Mouse (Mus musculus) gastrocnemius, postnatal 25 days (tissue): ENCODE measurements around the gene Bzw2. TPM values are rescaled to one million over a fixed set of nuclear protein-coding genes. Genes with fewer than 3 reads are reported as not detected.

Experiments
- DNase-seq: peaks from one replicate; pipeline ENCODE4 v3.0.0; 2022
- total RNA-seq, 2 experiments: library from RNA; stranded (reverse); gene quantifications; 1 replicate in 1 of 2; 2 replicates in 1 of 2; pipeline ENCODE4 v1.2.3; 2021

Gene Bzw2
- total RNA-seq, 2 experiments from 2014 or later = 83.3 to 127 TPM

DNA sequence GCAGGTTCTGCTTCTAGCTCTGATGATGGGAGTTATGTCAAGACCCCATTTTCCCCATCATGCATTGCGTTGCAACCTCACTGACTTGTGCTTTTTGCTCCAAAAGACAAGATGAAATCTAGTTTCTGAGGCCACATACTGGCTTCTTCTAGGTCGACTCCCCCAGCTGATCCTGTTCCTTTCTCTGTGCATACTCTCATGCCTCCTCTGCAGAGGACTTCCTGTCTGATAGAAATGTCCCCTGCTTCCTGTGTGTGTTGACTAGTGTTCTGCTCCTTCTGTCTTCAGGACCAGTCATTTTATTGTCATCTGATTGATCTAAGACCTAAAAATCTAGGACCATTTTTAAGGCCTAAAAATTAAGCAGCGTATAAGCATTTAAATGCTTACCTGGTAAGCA, 22.5 kb downstream of the Bzw2 start:
- no peak for DNase-seq

DNA sequence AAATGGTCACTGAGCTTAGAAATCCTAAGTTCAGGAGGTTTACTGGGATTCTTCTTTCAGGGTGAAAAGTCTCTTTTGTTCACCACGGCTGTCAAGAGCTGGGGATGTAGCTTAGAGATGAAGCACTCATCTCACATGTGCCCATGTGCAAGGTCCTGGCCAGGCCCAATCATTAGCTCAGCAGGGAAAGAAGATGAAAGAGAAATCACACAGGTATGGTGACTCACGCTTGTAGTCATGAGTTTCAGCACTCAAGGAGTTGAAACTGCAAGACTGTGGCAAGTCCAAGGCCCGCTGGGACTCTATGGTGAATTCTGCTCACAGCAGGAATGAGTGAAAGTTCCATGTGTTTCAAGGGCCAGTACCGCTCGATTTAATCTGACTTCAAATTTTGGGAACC, 23.8 kb downstream of the Bzw2 start:
- DNase-seq = no peak

DNA sequence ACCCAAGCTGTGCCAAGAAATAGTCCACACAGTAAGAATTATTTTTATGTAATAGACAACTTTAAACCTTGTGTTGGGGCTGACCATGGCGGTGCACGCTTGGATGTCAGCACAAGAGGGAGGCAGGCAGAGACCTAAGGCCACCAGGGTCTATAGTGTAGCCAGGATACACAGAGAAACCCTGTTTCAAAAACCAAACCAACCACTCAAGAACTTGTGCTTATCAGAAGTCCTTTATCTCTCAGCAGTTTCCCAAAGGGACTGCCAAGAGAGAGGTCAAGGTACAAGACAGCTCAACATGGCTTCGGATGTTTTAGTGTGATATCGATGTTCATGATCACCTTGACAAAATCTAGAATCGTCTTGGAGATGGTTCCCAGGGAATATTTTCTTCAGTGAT, 24.3 kb downstream of the Bzw2 start:
- DNase-seq = no peak

DNA sequence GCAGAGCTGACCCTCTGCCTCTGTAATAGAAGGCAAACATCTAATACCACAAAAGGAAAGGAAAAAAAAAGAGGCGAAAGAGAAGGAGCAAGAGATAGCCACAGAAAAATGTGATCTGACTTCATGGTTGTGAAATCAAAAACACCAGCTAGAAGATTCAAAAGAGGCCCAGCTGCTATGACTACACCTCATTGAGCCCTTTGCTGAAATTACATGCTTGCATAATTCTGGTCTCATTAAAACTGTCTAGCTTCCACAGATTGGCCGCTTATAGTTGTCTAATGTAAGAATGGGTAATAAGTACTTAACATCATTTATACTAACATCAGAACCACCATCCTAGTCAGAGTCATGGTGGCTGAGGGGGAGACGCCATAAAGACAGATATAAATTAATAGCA, 25.2 kb downstream of the Bzw2 start:
- DNase-seq = no peak

DNA sequence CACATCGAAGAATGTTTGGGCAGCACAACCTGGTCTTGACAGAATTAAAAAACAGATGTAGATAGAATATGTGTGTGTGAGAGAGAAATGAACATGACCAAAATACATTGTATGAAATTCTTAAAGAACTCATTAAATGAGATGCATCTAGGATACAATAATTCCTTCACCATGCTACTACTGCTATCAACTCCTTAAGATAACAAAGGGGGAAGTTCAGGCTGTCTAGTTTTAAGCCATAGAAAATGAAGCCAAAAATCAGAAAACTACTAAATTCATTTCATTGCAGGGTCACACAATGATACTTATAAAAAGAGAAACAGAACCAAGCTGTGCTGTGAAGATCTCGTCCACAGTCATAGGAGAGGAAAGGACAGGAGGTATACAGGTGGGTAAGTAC, 25.6 kb downstream of the Bzw2 start:
- no peak for DNase-seq

DNA sequence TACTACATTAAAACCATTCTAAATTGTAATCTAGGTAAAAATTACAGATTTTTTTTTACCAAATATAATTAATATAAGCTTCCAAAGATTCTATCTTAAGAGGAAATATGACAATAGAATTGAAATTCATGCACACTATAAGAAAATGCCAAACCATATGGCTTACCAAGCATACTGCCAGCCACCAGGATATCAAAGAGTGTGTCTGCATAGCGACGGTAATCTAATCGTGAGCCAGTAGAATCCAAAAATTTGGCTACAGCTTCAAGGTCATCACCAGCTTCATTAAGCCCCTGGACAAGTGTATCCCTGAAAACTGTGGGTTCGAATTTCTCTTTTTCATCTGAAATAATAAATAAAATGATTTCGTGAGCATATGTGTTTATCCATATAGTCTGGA, 28.1 kb downstream of the Bzw2 start:
- DNase-seq = no peak

DNA sequence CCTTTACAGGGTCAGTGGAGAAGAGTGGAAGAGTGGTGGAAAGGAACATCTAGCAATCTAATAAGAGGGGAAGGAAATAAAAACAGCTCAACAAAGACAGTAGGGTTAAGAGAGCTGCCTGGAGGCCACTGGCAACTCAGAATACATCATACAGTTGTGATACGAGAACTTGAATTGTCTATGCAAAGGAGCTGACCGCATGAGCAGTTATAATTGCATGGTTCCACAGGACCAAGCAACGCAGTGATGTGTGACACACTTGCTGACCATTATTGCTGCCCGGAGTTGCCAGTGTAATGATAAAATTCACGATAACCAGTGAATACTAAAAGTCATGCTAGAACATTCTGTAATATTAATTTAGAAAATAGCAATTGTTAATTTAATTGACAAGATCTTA, 31.8 kb downstream of the Bzw2 start:
- no peak for DNase-seq

DNA sequence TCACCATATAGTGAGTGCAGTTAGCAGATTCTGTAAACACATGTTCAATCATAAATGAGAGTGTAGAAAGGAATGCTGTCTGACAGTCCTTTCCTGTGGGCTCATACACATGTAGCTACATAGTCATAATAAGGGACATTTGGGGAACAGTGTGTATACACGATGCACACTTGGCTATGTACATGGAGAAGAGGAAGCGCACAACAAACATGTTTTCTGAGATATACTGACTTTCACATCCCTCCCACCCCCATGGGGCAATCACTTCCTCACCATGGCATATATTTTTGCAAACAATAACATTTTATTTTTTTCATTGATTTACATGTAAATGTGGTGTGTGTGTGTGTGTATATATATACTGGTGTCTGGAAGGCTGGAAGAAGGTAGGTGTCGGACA, 38.6 kb downstream of the Bzw2 start:
- DNase-seq = no peak

DNA sequence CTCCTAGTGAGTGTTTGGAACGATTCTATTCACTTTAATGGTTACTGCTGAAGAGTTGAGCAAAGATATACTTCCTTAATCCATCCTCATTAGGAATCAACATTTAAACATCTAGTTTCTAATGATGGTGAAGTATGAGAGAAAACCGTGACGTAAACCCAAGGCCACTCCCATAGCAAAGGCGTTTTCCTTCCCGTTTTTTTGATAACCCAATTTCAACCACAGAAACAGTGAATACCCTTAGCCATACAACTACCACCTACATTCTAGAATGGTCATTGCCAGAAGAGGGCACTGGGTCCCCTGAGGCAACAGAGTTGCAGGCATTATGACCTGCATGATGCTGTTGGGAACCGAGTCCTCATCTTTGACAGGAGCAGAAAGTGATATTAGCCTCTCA, 40.7 kb downstream of the Bzw2 start:
- no peak for DNase-seq

DNA sequence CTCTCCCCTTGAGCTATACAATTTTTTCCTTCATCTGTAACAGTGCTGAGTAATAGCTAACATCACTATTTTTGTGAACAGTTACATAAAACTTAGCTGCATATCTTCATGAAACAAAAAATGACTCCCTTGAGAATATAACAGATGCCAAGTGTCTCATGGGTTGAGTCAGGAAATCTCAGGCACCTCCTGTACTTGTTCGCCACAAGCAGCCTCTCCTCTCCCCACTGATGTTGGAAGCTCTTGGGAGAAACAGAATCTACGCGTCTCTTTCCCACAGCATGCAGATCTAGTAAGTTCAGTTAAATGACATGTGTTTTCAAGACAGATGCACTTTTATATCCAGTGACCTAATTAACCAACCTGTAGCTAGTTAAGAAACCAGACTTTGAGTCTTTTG, 45.8 kb downstream of the Bzw2 start:
- DNase-seq = no peak

DNA sequence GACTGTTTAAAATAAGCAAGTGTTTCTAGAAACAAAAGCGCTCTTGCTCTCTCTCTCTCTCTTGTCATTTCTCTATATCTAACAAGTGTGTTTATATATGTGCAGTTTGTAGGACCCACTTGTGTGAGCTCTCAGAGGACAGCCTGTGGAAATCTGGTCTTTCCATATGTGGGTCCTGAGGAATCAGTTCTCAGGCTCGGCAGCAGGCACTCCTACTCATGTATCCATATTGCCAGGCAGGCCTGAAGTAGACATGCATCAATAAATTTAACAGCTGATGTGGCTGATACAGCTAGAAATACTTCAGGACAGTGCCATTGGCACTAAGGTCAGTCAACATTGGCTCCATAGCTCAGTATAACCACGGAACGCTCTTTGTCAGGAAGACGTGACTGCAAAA, 46.8 kb downstream of the Bzw2 start:
- DNase-seq = no peak

DNA sequence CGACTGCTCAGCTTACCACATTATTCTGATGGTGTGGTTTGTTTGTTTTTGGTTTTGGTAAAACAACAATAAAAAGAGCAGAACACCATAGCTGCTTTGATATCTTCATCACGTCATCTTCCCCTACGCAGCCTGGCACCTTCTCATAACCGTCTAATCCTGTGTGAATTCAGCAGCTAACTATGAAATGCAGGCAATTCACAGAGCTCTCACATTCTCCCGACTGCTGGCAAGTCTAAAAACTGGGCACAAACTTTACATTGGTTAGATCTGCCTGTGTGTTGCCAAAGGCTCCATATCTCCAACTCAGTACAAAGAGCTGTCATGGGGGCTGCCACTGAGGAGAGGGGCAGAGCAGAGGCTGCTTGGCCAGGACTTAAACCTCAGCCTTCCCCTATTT, 47.4 kb downstream of the Bzw2 start:
- no peak for DNase-seq

DNA sequence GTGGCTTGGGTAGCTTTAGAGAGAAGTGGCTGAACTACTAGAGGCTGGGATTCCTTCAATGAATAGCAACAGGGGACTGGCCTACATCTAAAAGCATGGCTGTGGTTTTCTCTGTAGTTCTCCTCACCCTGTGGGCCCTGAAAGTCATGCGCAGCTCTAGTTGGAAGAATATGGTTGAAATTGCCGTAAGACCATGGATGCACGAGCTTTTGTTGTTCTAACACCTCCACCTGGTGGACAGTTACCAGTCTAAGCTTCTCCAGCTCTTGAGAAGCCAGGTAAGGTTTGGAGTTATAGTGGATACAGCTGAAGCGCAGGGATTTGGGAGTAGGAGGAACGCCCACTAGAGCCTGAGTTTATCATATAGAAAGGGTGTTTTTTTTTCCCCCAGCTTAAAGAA, 49.4 kb downstream of the Bzw2 start:
- DNase-seq = no peak

DNA sequence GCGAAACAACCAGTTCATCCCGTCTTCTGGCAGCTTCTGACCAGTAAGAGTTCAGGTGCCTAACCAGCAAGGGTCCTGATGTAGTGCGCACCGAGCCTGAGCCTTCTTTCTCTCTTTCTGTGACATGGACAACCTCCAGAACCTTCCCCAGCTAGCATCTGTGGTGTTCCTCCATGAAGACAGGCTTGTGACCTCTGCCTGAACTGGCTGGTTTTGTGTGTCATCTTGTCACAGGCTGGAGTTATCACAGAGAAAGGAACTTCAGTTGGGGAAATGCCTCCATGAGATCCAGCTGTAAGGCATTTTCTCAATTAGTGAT, 54.3 kb downstream of the Bzw2 start:
- DNase-seq = no peak

DNA sequence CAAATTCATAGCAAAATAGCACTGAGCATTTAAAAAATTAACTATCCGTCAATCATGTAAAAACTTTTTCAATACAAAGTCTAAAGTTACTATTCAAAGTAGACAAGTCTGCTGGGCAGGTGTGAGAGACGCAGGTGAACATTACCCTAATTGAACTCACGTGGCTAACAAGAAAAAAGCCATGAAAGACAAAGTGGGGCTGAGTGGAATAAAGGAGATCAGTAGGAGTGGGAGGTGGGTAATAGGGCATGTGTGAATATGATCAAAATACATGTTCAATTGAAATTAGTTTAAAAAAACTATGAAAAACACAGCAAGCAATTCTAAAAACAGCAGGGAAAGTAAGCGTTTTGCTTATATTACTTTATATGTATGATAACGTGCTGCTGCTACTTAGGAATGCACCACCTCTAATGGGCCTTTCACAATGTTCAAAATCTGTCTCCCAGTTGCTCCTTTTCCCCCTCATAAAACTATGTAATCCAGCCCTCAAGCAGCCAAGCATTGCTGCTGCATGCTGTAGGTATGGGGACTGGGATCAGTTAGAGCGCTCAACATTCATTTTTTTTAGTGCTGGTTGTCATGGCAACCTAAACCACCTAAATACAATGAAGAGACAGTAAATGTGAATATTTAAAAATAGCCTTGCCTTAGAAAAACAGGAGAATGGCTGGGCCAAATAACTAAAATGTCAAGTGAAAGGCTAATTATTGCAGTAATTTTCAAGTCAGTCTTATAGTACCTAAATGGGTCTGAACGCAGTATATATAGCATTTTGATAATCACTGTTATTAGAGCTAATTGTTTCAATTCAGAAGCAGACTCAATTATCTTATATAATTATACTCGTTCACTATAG, 54.9 kb downstream of the Bzw2 start:
- no peak for DNase-seq

DNA sequence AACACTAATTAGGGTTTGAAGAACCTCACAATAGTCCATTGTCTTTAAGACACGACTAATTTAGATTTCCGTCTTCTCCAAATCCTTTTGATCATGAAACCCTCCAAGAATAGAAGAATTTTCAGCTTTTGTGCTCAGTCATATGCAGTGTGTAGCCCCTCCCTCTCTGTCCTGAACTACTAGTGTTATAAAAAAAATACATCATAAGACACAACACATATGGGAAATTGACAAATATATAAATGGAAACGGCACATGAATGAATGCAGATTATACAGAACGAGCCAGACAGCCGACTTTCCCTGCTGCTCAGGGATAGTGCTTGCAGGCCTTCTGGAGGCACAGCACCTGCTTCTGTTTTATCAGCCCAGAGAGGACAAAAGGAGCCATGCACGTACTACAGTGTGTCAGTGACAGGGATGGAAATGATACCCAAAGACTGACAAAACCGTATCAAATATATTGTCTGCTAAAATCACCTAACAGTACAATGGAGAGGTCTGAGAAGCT, 62.5 kb downstream of the Bzw2 start:
- DNase-seq = no peak

DNA sequence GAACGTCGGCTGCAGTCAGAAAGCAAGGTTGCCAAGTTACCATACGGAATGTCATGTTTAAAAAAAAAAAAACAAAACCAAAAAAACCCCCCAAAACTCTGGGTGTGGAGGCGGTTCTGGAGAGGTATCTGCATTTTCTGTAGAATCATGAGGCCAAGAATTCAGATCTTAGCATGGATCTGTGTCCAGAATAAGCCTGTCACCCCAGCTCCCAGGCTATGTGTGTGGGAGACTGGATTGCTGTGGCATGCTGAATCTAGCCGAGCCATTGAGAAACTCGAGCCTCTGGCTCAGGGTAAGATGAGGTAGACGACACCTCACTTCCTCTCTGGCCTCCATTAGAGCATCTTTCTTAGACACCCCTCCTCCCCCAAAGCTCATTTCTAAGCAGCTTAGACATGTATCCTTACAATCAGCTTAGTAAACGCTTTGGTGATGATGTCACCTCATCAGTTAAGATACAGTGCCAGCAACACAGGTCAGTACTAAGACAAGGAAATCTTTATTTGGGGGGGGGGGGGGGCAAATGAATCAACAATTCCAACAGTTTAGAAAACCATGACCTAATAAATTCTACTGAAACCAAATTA, 64.7 kb downstream of the Bzw2 start:
- DNase-seq = no peak

DNA sequence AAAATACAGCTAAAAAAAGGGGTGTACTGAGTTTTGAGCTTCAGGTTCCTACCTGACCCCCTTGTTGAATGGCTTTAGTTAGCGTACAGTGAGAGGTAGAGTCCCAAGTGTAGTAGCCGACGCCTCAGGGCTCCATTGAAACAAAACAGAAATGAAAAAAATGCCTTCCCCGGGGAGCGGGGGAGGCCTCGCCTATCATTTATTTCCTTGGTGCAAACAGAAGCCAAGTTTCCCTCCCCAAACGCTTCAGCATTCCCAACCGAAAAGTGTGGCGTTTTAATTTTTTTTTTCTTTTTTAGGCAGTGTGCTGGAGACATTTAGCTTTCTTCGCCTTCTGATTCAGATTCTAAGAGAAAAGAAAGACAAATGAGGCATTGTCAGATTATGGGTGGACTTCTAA, 65.9 kb downstream of the Bzw2 start:
- DNase-seq = no peak

DNA sequence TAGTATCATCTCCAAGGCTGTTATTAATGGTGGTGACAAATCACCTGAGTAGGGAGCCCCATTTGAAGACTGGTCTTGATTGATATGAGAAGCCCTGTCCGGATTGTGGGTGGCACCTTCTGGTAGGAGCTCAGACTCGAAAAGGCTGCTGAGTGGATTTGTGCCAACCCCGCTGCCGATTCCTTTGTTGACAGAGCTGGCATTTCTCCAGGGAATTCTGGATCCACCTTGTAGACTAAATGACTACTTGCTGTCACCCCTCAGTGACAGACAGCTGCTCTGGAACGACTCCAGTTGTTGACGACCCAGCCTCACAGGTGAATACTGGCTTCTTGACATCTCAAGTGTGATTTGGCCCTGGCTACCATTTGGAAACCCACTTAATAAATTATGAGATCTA, 68.7 kb downstream of the Bzw2 start:
- no peak for DNase-seq

DNA sequence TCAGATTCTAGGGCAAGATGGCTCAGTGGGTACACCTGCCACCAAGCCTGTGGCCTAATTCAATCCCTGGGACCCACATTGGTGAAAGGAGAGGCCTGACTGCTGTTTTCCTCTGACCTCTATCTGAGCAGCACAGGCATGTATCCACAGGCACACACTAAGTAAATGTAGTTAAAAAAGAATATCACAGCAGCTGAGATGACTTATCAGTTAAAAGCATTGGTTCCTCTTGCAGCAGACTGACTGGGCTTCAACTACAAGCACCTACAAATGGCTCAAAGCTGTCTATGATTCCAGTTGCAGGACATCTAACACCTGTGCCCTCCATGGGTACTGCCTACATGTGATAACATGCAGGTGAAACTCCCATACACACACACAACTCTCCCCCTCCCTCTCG, 69.1 kb downstream of the Bzw2 start:
- no peak for DNase-seq

DNA sequence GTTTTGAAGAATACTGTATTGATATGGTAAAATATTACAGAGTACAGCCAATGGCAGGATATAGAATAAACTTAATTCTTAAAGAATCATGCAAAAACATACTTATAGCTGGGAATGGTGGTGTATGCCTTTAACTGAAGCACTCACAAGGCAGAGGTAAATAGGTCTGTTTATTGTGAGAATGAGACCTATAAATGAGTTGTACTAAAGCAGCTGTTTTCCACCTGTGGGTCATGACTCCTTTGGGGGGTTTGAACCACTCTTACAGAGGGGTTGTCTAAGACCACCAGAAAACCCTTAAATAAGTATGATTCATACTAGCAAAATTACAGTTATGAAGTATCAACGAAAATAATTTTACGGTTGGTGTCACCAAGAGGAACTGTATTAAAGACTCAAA, 72.5 kb downstream of the Bzw2 start:
- no peak for DNase-seq

DNA sequence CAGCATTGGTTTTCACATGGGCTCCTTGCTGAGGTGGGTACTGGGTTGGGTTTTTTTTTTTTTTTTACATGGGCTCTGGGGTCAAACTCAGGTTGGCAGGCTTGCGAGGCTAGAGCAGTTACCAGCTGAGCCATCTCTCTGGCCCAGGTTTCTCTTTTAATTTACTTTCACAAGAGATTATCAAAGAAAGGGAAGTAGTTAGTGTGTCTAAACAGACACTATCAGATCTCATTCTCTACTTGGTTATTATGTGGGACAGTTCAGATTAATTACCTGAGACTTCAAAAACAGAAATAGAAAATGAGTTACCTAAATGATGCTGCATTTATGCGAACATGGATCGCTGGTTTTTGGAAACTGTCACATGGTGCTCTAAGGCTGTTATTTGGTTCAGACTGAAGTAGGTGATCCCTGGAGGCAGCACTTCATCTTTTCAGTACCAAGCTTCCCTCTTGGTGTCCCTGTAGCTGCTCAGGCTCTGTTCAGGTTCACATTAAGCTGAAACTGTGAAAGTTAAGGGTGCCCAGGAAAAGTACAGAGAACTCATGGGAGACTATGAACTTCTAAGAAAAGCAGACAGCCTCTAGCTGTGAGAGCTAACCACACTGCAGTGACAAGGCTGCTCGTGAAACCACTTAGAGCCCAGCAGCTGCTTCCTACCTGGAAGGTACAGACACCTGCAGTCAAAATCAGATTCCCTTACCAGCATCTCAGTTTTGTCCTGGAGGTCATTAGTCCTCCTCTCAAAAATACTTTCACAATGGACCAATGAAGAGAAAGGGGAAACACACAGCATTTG, 79.6 kb downstream of the Bzw2 start:
- DNase-seq = no peak

DNA sequence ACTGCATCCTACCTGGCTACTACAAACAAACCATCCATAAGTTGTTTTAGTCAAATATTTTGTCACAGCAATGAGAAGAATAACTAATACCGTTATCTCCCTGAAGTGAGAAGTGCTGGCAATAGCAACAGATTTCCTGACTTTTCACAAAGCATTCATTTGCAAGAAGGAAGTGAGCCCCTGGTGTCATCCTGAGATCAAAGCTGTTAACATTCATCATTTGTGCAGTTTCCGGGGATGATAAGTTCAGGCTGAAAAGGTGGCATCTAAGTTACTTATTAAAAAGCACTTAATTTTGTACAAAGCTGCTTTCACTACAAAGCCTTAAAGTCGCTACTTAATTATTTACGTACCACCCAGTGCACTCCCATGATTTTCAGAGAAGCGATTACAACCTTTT, 85.0 kb downstream of the Bzw2 start:
- no peak for DNase-seq
